ENCODE assay signal across 8 mouse cellular contexts in the genomic region with DNA sequence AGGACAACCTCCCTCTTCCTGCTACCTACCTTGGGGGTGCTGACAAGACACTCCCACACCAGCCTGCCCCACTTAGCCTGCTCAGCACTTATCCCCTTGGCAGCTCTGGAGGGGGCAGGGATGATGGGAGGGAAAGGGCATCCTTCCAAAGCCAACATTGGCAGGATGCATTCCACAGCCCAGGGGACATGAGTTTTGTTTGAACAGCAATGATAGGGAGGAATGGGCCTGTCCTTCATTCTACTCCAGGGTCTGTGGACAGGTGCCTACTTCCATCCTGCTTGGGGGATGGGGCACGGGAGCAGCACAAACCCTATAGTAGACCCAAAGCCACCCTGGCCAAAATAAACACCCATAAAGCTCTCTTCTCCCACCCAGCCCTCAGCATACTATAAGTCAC. TPM values are rescaled to one million over a fixed set of nuclear protein-coding genes. Genes with fewer than 3 reads are reported as not detected.
DNase-seq lines count a peak whose midpoint lies in the region; ATAC-seq lines count a peak whose summit lies in the region.
"Had no signal": no experiment of that assay in that cellular context is flagged by ENCODE, and none has a peak within 500 bp of the region (broad histone marks: within the 10 kb centered on the region; RNA-seq: fewer than 3 reads in every experiment).

No protein-coding gene starts in this region.

- H3K4me3 ChIP-seq in liver, embryonic 13.5 days (replicated peaks): no peak overlapping the region
- H3K4me3 ChIP-seq in forebrain, embryonic 12.5 days (replicated peaks): no peak overlapping the region

- no peaks in the 10 kb centered on the region for H3K27me3 ChIP-seq in liver, embryonic 13.5 days
- no peaks in the 10 kb centered on the region for H3K27me3 ChIP-seq in forebrain, embryonic 12.5 days

- DNase-seq in ovary, postnatal 36 days (ENCODE audit: low spot score): peak; percentile 46
- DNase-seq in ovary, postnatal 10 days (ENCODE audit: low spot score): no peak
- DNase-seq in heart, postnatal 4 days: peak; percentile 73
- no peak for DNase-seq in liver, embryonic 13.5 days
- no peak for DNase-seq in frontal cortex, postnatal 25 days (ENCODE audit: low spot score in 2 of 2)
- DNase-seq: thymus, adult 2 months had no signal

- 0 out of 2 replicates have a peak, but pooled peaks cover 12% of the 10 kb centered on the region for H3K36me3 ChIP-seq in liver, embryonic 13.5 days
- H3K36me3 ChIP-seq in forebrain, embryonic 12.5 days (replicated peaks): 0 out of 2 replicates have a peak, but pooled peaks cover 6% of the 10 kb centered on the region

- H3K4me2 ChIP-seq in liver, embryonic 13.5 days: no peak overlapping the region
- H3K4me2 ChIP-seq in forebrain, embryonic 12.5 days: no peak overlapping the region

- no peak overlapping the region; the same call in 1 of the 2 replicates for H3K27ac ChIP-seq in liver, embryonic 13.5 days
- H3K27ac ChIP-seq in forebrain, embryonic 12.5 days: no peak overlapping the region

- H3K9ac ChIP-seq in liver, embryonic 13.5 days: no peak overlapping the region
- no peak overlapping the region for H3K9ac ChIP-seq in forebrain, embryonic 12.5 days

- peaks cover 93% of the 10 kb centered on the region for H3K4me1 ChIP-seq in liver, embryonic 13.5 days (replicated peaks)
- H3K4me1 ChIP-seq in forebrain, embryonic 12.5 days: peaks cover 28% of the 10 kb centered on the region

- 67% methylated on average over 1 of the region's 1 CpGs for WGBS in liver, embryonic 13.5 days (ENCODE audit: insufficient replicate concordance)
- WGBS in forebrain, embryonic 12.5 days: 89% methylated on average over 1 of the region's 1 CpGs

- H3K9me3 ChIP-seq in liver, embryonic 13.5 days (replicated peaks): no peaks in the 10 kb centered on the region
- H3K9me3 ChIP-seq in forebrain, embryonic 12.5 days: no peaks in the 10 kb centered on the region

- ATAC-seq in liver, embryonic 13.5 days (ENCODE audit: low read depth): 0 out of 2 replicates have a peak, but pooled peaks have one; percentile 22
- no peak for ATAC-seq in granulocyte monocyte progenitor cell, adult 5-6 weeks (replicated peaks; ENCODE audit: poor library complexity, severe bottlenecking)
- no peak for ATAC-seq in forebrain, embryonic 12.5 days (ENCODE audit: low FRiP score)

RNA-seq across cellular contexts. Expression of a gene that starts 16.2 kb away (rescaled TPM):
- total RNA-seq in heart, postnatal 4 days (2021): 1 to 10 TPM; 1.3 to 1.7 TPM
- polyA plus RNA-seq in liver, embryonic 13.5 days (2015; fragmentation: Nextera tagmentation; extraction: Ambion mirVana): 6.2 and 6.7 TPM in 2 replicates
- total RNA-seq in granulocyte monocyte progenitor cell, adult 5-6 weeks (2014; fragmentation: Nextera tagmentation): 2.0 TPM in 1 of 2 replicates, not detected in the other
- 3.1 and 4.2 TPM in 2 replicates for total RNA-seq in granulocyte monocyte progenitor cell, adult 5-6 weeks (2017)
- 12.5 and 13.8 TPM in 2 replicates for polyA plus RNA-seq in forebrain, embryonic 12.5 days (2016; fragmentation: Nextera tagmentation; extraction: Ambion mirVana)

RNA-seq across cellular contexts. Expression of a gene that starts 27.1 kb away (rescaled TPM):
- total RNA-seq in heart, postnatal 4 days (2021): 1 to 10 TPM; 2.7 to 3.4 TPM
- polyA plus RNA-seq in liver, embryonic 13.5 days (2015; fragmentation: Nextera tagmentation; extraction: Ambion mirVana): 3.7 and 4.1 TPM in 2 replicates
- 2.9 and 4.0 TPM in 2 replicates for total RNA-seq in granulocyte monocyte progenitor cell, adult 5-6 weeks (2014; fragmentation: Nextera tagmentation)
- total RNA-seq in granulocyte monocyte progenitor cell, adult 5-6 weeks (2017): 1.2 and 1.9 TPM in 2 replicates
- 10.5 and 11.0 TPM in 2 replicates for polyA plus RNA-seq in forebrain, embryonic 12.5 days (2016; fragmentation: Nextera tagmentation; extraction: Ambion mirVana)

Comparison
In these comparisons a context has a peak if more than half of its experiments do, and no peak if none do; other contexts are left out.
1. DNase-seq: peak in ovary, postnatal 36 days (single experiment) and heart, postnatal 4 days (single experiment); none in ovary, postnatal 10 days (single experiment), liver, embryonic 13.5 days (single experiment) and frontal cortex, postnatal 25 days (0 of 2).